Mouse (Mus musculus) cerebellum, adult 2 months (tissue): ENCODE measurements around the gene Jakmip3.

Source experiments
- CTCF ChIP-seq: fragments of 200-500 bp; IDR thresholded peaks from 2 replicates; pipeline ENCODE4 v1.5.1; 2011; ENCODE audit warnings: low read depth, mild to moderate bottlenecking, control low read depth, low read length, moderate library complexity, borderline replicate concordance; ENCODE audit not compliant: insufficient read depth
- POLR2A ChIP-seq: fragments of 200-500 bp; IDR thresholded peaks from 2 replicates; pipeline ENCODE4 v1.6.1; 2011; ENCODE audit warnings: low read length, control low read depth, borderline replicate concordance; ENCODE audit not compliant: insufficient read depth

- TF ChIP-seq POLR2A: no peak
- peak; percentile 40; the same call in 1 of the 2 replicates for TF ChIP-seq CTCF
Measured at GRCm38 (mm10) chr7:139063406-139063805, 122.9 kb downstream of the Jakmip3 start.
